Mouse (Mus musculus) c-Kit-positive CD71-positive TER-119-negative erythroid progenitor cells, embryonic 14.5 days (primary cell): Measurements from ENCODE around the gene Utrn.
A peak's percentile ranks its signal among the peaks of the same experiment; 100 is the strongest.

Source experiments
- DNase-seq: peaks from one replicate; pipeline ENCODE4 v3.0.0-alpha.2; 2013; ENCODE audit warnings: low read depth

Gene Utrn

GRCm38 (mm10) chr10:12591946-12592345 is 277.2 kb downstream of the Utrn start:
- no peak for DNase-seq

GRCm38 (mm10) chr10:12588051-12588450 is 281.1 kb downstream of the Utrn start:
- DNase-seq: no peak

- no peak for DNase-seq
These were observed 281.8 kb downstream of the Utrn start for GRCm38 (mm10) chr10:12587318-12587717.

GRCm38 (mm10) chr10:12586825-12587224 is 282.3 kb downstream of the Utrn start:
- DNase-seq: no peak

- no peak for DNase-seq
These were observed 283.0 kb downstream of the Utrn start for GRCm38 (mm10) chr10:12586200-12586599.

- no peak for DNase-seq
These were observed 285.7 kb downstream of the Utrn start for GRCm38 (mm10) chr10:12583473-12583872.

- no peak for DNase-seq
These were observed 290.1 kb downstream of the Utrn start for GRCm38 (mm10) chr10:12579048-12579447.

GRCm38 (mm10) chr10:12575849-12576435 is 293.2 kb downstream of the Utrn start:
- no peak for DNase-seq

GRCm38 (mm10) chr10:12574760-12575159 is 294.4 kb downstream of the Utrn start:
- no peak for DNase-seq

- peak; percentile 14 for DNase-seq
These were observed 295.6 kb downstream of the Utrn start for GRCm38 (mm10) chr10:12573601-12574000.

GRCm38 (mm10) chr10:12572759-12573158 is 296.4 kb downstream of the Utrn start:
- DNase-seq: no peak

- no peak for DNase-seq
These were observed 304.7 kb downstream of the Utrn start for GRCm38 (mm10) chr10:12564425-12564824.

GRCm38 (mm10) chr10:12558810-12559209 is 310.4 kb downstream of the Utrn start:
- no peak for DNase-seq

GRCm38 (mm10) chr10:12554090-12554718 is 315.0 kb downstream of the Utrn start:
- DNase-seq: no peak

GRCm38 (mm10) chr10:12552890-12553278 is 316.3 kb downstream of the Utrn start:
- DNase-seq: no peak

- DNase-seq: no peak
These were observed 316.8 kb downstream of the Utrn start for GRCm38 (mm10) chr10:12552196-12552889.

GRCm38 (mm10) chr10:12551735-12552134 is 317.4 kb downstream of the Utrn start:
- no peak for DNase-seq

- DNase-seq: no peak
These were observed 319.1 kb downstream of the Utrn start for GRCm38 (mm10) chr10:12549945-12550540.

- DNase-seq: no peak
These were observed 319.9 kb downstream of the Utrn start for GRCm38 (mm10) chr10:12549261-12549660.

GRCm38 (mm10) chr10:12548616-12549084 is 320.5 kb downstream of the Utrn start:
- DNase-seq: no peak

GRCm38 (mm10) chr10:12547037-12547625 is 322.0 kb downstream of the Utrn start:
- DNase-seq: no peak

GRCm38 (mm10) chr10:12545440-12545839 is 323.7 kb downstream of the Utrn start:
- DNase-seq: no peak
